Mouse (Mus musculus): Measurements from ENCODE around the gene Gstp2. TPM values are rescaled to one million over a fixed set of nuclear protein-coding genes. Genes with fewer than 3 reads are reported as not detected.

The Gstp2 gene
- polyA plus RNA-seq, 1 experiment from 2014 or later, result 1.1 TPM

GRCm38 (mm10) chr19:4011086-4011485 lies 34.7 kb downstream of the Gstp2 start:
- no peak overlapping the region for H3K9ac ChIP-seq (replicated peaks; ENCODE audit: low read depth, low read length)
- H3K9me3 ChIP-seq (ENCODE audit: control insufficient read depth, low read length), result no peaks in the 10 kb centered on the region
- peaks cover 13% of the 10 kb centered on the region for H3K4me1 ChIP-seq (replicated peaks; ENCODE audit: control insufficient read depth, insufficient read depth, low read length)
- no peaks in the 10 kb centered on the region for H3K27me3 ChIP-seq (replicated peaks; ENCODE audit: control insufficient read depth, insufficient read depth, low read length)
- no peak overlapping the region for H3K4me3 ChIP-seq (replicated peaks; ENCODE audit: low read length)
- ATAC-seq, result no peak
- WGBS, result 94% methylated on average over 5 of the region's 5 CpGs
- H3K4me2 ChIP-seq (ENCODE audit: low read length), result no peak overlapping the region
- H3K27ac ChIP-seq (ENCODE audit: low read length), result no peak overlapping the region
- peaks cover 9% of the 10 kb centered on the region for H3K36me3 ChIP-seq (ENCODE audit: control insufficient read depth, insufficient read depth)

GRCm38 (mm10) chr19:4005971-4006370 lies 39.9 kb downstream of the Gstp2 start:
- Histone ChIP-seq H3K4me2 (ENCODE audit: low read length) (no peak overlapping the region), H3K36me3 (ENCODE audit: control insufficient read depth, insufficient read depth) (peaks cover 7% of the 10 kb centered on the region), H3K4me3 (replicated peaks; ENCODE audit: low read length) (no peak overlapping the region), H3K9ac (replicated peaks; ENCODE audit: low read depth, low read length) (no peak overlapping the region), H3K27me3 (replicated peaks; ENCODE audit: control insufficient read depth, insufficient read depth, low read length) (no peaks in the 10 kb centered on the region), H3K27ac (ENCODE audit: low read length) (no peak overlapping the region), H3K9me3 (ENCODE audit: control insufficient read depth, low read length) (no peaks in the 10 kb centered on the region), H3K4me1 (replicated peaks; ENCODE audit: control insufficient read depth, insufficient read depth, low read length) (peaks cover 9% of the 10 kb centered on the region)
- ATAC-seq, result no peak
- WGBS, result 93% methylated on average over 8 of the region's 8 CpGs

GRCm38 (mm10) chr19:4005091-4005490 lies 40.7 kb downstream of the Gstp2 start:
- no peak overlapping the region for H3K27ac ChIP-seq (ENCODE audit: low read length)
- peaks cover 7% of the 10 kb centered on the region for H3K36me3 ChIP-seq (ENCODE audit: control insufficient read depth, insufficient read depth)
- H3K4me1 ChIP-seq (replicated peaks; ENCODE audit: control insufficient read depth, insufficient read depth, low read length), result peaks cover 8% of the 10 kb centered on the region
- no peak for ATAC-seq
- no peaks in the 10 kb centered on the region for H3K9me3 ChIP-seq (ENCODE audit: control insufficient read depth, low read length)
- no peak overlapping the region for H3K4me2 ChIP-seq (ENCODE audit: low read length)
- no peak overlapping the region for H3K4me3 ChIP-seq (replicated peaks; ENCODE audit: low read length)
- no peak overlapping the region for H3K9ac ChIP-seq (replicated peaks; ENCODE audit: low read depth, low read length)
- no peaks in the 10 kb centered on the region for H3K27me3 ChIP-seq (replicated peaks; ENCODE audit: control insufficient read depth, insufficient read depth, low read length)
- 82% methylated on average over 9 of the region's 9 CpGs for WGBS

GRCm38 (mm10) chr19:4004331-4004730 lies 41.5 kb downstream of the Gstp2 start:
- Histone ChIP-seq H3K27me3 (replicated peaks; ENCODE audit: control insufficient read depth, insufficient read depth, low read length) (no peaks in the 10 kb centered on the region), H3K27ac (ENCODE audit: low read length) (no peak overlapping the region), H3K9ac (replicated peaks; ENCODE audit: low read depth, low read length) (no peak overlapping the region), H3K4me3 (replicated peaks; ENCODE audit: low read length) (no peak overlapping the region), H3K4me2 (ENCODE audit: low read length) (no peak overlapping the region), H3K4me1 (replicated peaks; ENCODE audit: control insufficient read depth, insufficient read depth, low read length) (peaks cover 13% of the 10 kb centered on the region), H3K36me3 (ENCODE audit: control insufficient read depth, insufficient read depth) (peaks cover 7% of the 10 kb centered on the region), H3K9me3 (ENCODE audit: control insufficient read depth, low read length) (no peaks in the 10 kb centered on the region)
- ATAC-seq, result no peak
- WGBS, result 86% methylated on average over 15 of the region's 15 CpGs

- Histone ChIP-seq H3K36me3 (ENCODE audit: control insufficient read depth, insufficient read depth) (peaks cover 7% of the 10 kb centered on the region), H3K4me3 (replicated peaks; ENCODE audit: low read length) (no peak overlapping the region), H3K9ac (replicated peaks; ENCODE audit: low read depth, low read length) (no peak overlapping the region), H3K27ac (ENCODE audit: low read length) (no peak overlapping the region), H3K9me3 (ENCODE audit: control insufficient read depth, low read length) (no peaks in the 10 kb centered on the region), H3K4me1 (replicated peaks; ENCODE audit: control insufficient read depth, insufficient read depth, low read length) (peaks cover 13% of the 10 kb centered on the region), H3K4me2 (ENCODE audit: low read length) (no peak overlapping the region), H3K27me3 (replicated peaks; ENCODE audit: control insufficient read depth, insufficient read depth, low read length) (no peaks in the 10 kb centered on the region)
- 83% methylated on average over 12 of the region's 12 CpGs for whole genome bisulfite sequencing
- ATAC-seq, result no peak
Observed at GRCm38 (mm10) chr19:4003641-4004040, 42.2 kb downstream of the Gstp2 start.

- Histone ChIP-seq H3K36me3 (ENCODE audit: control insufficient read depth, insufficient read depth) (peaks cover 5% of the 10 kb centered on the region), H3K27me3 (replicated peaks; ENCODE audit: control insufficient read depth, insufficient read depth, low read length) (no peaks in the 10 kb centered on the region), H3K9ac (replicated peaks; ENCODE audit: low read depth, low read length) (no peak within 1 kb of the TSS), H3K4me3 (replicated peaks; ENCODE audit: low read length) (no peak within 1 kb of the TSS), H3K27ac (ENCODE audit: low read length) (no peak within 1 kb of the TSS), H3K9me3 (ENCODE audit: control insufficient read depth, low read length) (no peaks in the 10 kb centered on the region), H3K4me1 (replicated peaks; ENCODE audit: control insufficient read depth, insufficient read depth, low read length) (peaks cover 13% of the 10 kb centered on the region), H3K4me2 (ENCODE audit: low read length) (no peak within 1 kb of the TSS)
- ATAC-seq, result no peak
- WGBS, result 92% methylated on average over 1 of the region's 1 CpGs
Observed at GRCm38 (mm10) chr19:4003112-4003511, 42.7 kb downstream of the Gstp2 start, which contains the start of gene Doc2g. Gene Doc2g, plus strand, starts transcription at chr19:4003313.

GRCm38 (mm10) chr19:4001752-4002151 lies 44.1 kb downstream of the Gstp2 start:
- Histone ChIP-seq H3K27ac (ENCODE audit: low read length) (no peak overlapping the region), H3K4me1 (replicated peaks; ENCODE audit: control insufficient read depth, insufficient read depth, low read length) (peaks cover 13% of the 10 kb centered on the region), H3K9me3 (ENCODE audit: control insufficient read depth, low read length) (no peaks in the 10 kb centered on the region), H3K27me3 (replicated peaks; ENCODE audit: control insufficient read depth, insufficient read depth, low read length) (no peaks in the 10 kb centered on the region), H3K36me3 (ENCODE audit: control insufficient read depth, insufficient read depth) (peaks cover 2% of the 10 kb centered on the region), H3K4me2 (ENCODE audit: low read length) (no peak overlapping the region), H3K9ac (replicated peaks; ENCODE audit: low read depth, low read length) (no peak overlapping the region), H3K4me3 (replicated peaks; ENCODE audit: low read length) (no peak overlapping the region)
- 85% methylated on average over 5 of the region's 5 CpGs for WGBS
- no peak for ATAC-seq

- WGBS, result 16% methylated on average over 17 of the region's 17 CpGs
Observed at GRCm38 (mm10) chr19:4000949-4001525, 44.8 kb downstream of the Gstp2 start.

GRCm38 (mm10) chr19:4000119-4000900 lies 45.5 kb downstream of the Gstp2 start, which contains the start of the genes Nudt8 and Gm49405:
Gene Nudt8, plus strand, starts transcription at chr19:4000580.
Gene Gm49405, plus strand, starts transcription at chr19:4000626.
- under 1% methylated on average over 64 of the region's 64 CpGs for WGBS
- Histone ChIP-seq H3K4me1 (replicated peaks; ENCODE audit: control insufficient read depth, insufficient read depth, low read length) (peaks cover 13% of the 10 kb centered on the region), H3K27ac (ENCODE audit: low read length) (peak within 1 kb of the TSS; percentile 98), H3K36me3 (ENCODE audit: control insufficient read depth, insufficient read depth) (no peaks in the 10 kb centered on the region), H3K4me2 (ENCODE audit: low read length) (peak within 1 kb of the TSS; percentile 74), H3K4me3 (replicated peaks; ENCODE audit: low read length) (peak within 1 kb of the TSS; percentile 92), H3K9ac (replicated peaks; ENCODE audit: low read depth, low read length) (peak within 1 kb of the TSS; percentile 99), H3K27me3 (replicated peaks; ENCODE audit: control insufficient read depth, insufficient read depth, low read length) (no peaks in the 10 kb centered on the region), H3K9me3 (ENCODE audit: control insufficient read depth, low read length) (no peaks in the 10 kb centered on the region)
- ATAC-seq, result peak; percentile 94

More at GRCm38 (mm10) chr19:4000949-4001525, 44.8 kb downstream of the Gstp2 start:
- H3K4me3 ChIP-seq (replicated peaks; ENCODE audit: low read length), result peak overlapping the region; percentile 92
- H3K27ac ChIP-seq (ENCODE audit: low read length), result peak overlapping the region; percentile 98
- peak; percentile 23 for ATAC-seq
- no peaks in the 10 kb centered on the region; the same call in 1 of the 2 replicates for H3K36me3 ChIP-seq (ENCODE audit: control insufficient read depth, insufficient read depth)
- H3K27me3 ChIP-seq (replicated peaks; ENCODE audit: control insufficient read depth, insufficient read depth, low read length), result no peaks in the 10 kb centered on the region
- peak overlapping the region; percentile 99 for H3K9ac ChIP-seq (replicated peaks; ENCODE audit: low read depth, low read length)
- H3K4me2 ChIP-seq (ENCODE audit: low read length), result peak overlapping the region; percentile 74
- peaks cover 13% of the 10 kb centered on the region for H3K4me1 ChIP-seq (replicated peaks; ENCODE audit: control insufficient read depth, insufficient read depth, low read length)
- no peaks in the 10 kb centered on the region for H3K9me3 ChIP-seq (ENCODE audit: control insufficient read depth, low read length)

Data from forebrain, embryonic 16.5 days (tissue).